Mouse (Mus musculus): ENCODE data around the gene Rs1.

- TF ChIP-seq POLR2A (IDR thresholded peaks at IDR 0.05; ENCODE audit: borderline replicate concordance, low read depth, low read length) = no peak
- no peak for TF ChIP-seq CTCF (IDR thresholded peaks at IDR 0.05; ENCODE audit: low read depth, low read length)
These were observed 22.4 kb upstream of the Rs1 start for GRCm38 (mm10) chrX:160745399-160745798.
